Comparison of ENCODE assay signal across 8 mouse cellular contexts in genomic region chr14:20703461-20703860, GRCm38 (mm10). TPM values are rescaled to one million over a fixed set of nuclear protein-coding genes. Genes with fewer than 3 reads are reported as not detected.
A peak's percentile ranks its signal among the peaks of the same experiment; 100 is the strongest.
DNase-seq lines count a peak whose midpoint lies in the region; ATAC-seq and TF ChIP-seq lines count a peak whose summit lies in the region.
"Not testable (repeated sequence)": the region's sequence is repeated elsewhere in the genome, so short reads cannot be mapped to it uniquely, and the experiment has no call there.

No protein-coding gene starts in this region.

- H3K9ac ChIP-seq in heart, embryonic 13.5 days, result peak overlapping the region; percentile 96
- peak overlapping the region; percentile 70 for H3K9ac ChIP-seq in intestine, embryonic 14.5 days (ENCODE audit: low read length)
- peak overlapping the region; percentile 87 for H3K9ac ChIP-seq in limb, embryonic 12.5 days (replicated peaks)
- H3K9ac ChIP-seq in lung, embryonic 14.5 days, result peak overlapping the region; percentile 93
- peak overlapping the region; percentile 82 for H3K9ac ChIP-seq in midbrain, postnatal 0 days (replicated peaks; ENCODE audit: low read length, poor library complexity, severe bottlenecking)
- H3K9ac ChIP-seq in stomach, postnatal 0 days (ENCODE audit: low read length), result peak overlapping the region; percentile 86

- not testable (repeated sequence) for H3K4me1 ChIP-seq in bone marrow, adult 2 months (ENCODE audit: control insufficient read depth, insufficient read depth, low read length); lung, embryonic 14.5 days (ENCODE audit: insufficient read depth); midbrain, postnatal 0 days (ENCODE audit: insufficient read depth, low read length); stomach, postnatal 0 days (replicated peaks; ENCODE audit: control insufficient read depth, insufficient read depth)
- H3K4me1 ChIP-seq in forebrain, embryonic 10.5 days, result peaks cover 43% of the 10 kb centered on the region
- H3K4me1 ChIP-seq in heart, embryonic 13.5 days, result peaks cover 53% of the 10 kb centered on the region
- H3K4me1 ChIP-seq in intestine, embryonic 14.5 days (replicated peaks; ENCODE audit: control insufficient read depth, insufficient read depth, low read length), result peaks cover 27% of the 10 kb centered on the region
- peaks cover 29% of the 10 kb centered on the region for H3K4me1 ChIP-seq in limb, embryonic 12.5 days (replicated peaks)

- not testable (repeated sequence) for ATAC-seq in heart, embryonic 13.5 days (ENCODE audit: extremely low read depth, insufficient number of reproducible peaks, low FRiP score, low TSS enrichment); intestine, embryonic 14.5 days (replicated peaks; ENCODE audit: low FRiP score, low TSS enrichment, low read depth); limb, embryonic 12.5 days (ENCODE audit: insufficient number of reproducible peaks, insufficient read depth, low FRiP score, low TSS enrichment, low read depth); lung, embryonic 14.5 days (ENCODE audit: insufficient read depth); midbrain, postnatal 0 days (ENCODE audit: low FRiP score); stomach, postnatal 0 days (ENCODE audit: low FRiP score, low TSS enrichment)

- H3K36me3 ChIP-seq in forebrain, embryonic 10.5 days (replicated peaks), result peaks cover 37% of the 10 kb centered on the region
- peaks cover 31% of the 10 kb centered on the region for H3K36me3 ChIP-seq in heart, embryonic 13.5 days
- H3K36me3 ChIP-seq in intestine, embryonic 14.5 days (ENCODE audit: control insufficient read depth, insufficient read depth, low read length), result peaks cover 25% of the 10 kb centered on the region
- peaks cover 35% of the 10 kb centered on the region for H3K36me3 ChIP-seq in limb, embryonic 12.5 days
- H3K36me3 ChIP-seq in lung, embryonic 14.5 days (ENCODE audit: insufficient read depth), result peaks cover 25% of the 10 kb centered on the region
- H3K36me3 ChIP-seq in midbrain, postnatal 0 days (ENCODE audit: insufficient read depth, low read length); stomach, postnatal 0 days (ENCODE audit: control insufficient read depth, insufficient read depth, low read length): not testable (repeated sequence)

- TF ChIP-seq CTCF in bone marrow, adult 2 months (IDR thresholded peaks at IDR 0.05; ENCODE audit: control insufficient read depth, insufficient read depth, low read length); lung, embryonic 14.5 days (IDR thresholded peaks at IDR 0.05; ENCODE audit: low read depth); midbrain, postnatal 0 days (IDR thresholded peaks at IDR 0.05); stomach, postnatal 0 days (IDR thresholded peaks at IDR 0.05; ENCODE audit: low read depth): not testable (repeated sequence)

- not testable (repeated sequence) for TF ChIP-seq EP300 in stomach, postnatal 0 days (optimal IDR thresholded peaks at IDR 0.05)

- peak overlapping the region; percentile 91 for H3K4me3 ChIP-seq in bone marrow, adult 2 months (replicated peaks; ENCODE audit: control insufficient read depth, low read depth, low read length)
- peak overlapping the region; percentile 84 for H3K4me3 ChIP-seq in forebrain, embryonic 10.5 days
- peak overlapping the region; percentile 91 for H3K4me3 ChIP-seq in heart, embryonic 13.5 days
- H3K4me3 ChIP-seq in intestine, embryonic 14.5 days (ENCODE audit: low read depth, low read length), result peak overlapping the region; percentile 86
- peak overlapping the region; percentile 74 for H3K4me3 ChIP-seq in limb, embryonic 12.5 days (replicated peaks)
- peak overlapping the region; percentile 84 for H3K4me3 ChIP-seq in lung, embryonic 14.5 days (ENCODE audit: low read depth, low read length)
- peak overlapping the region; percentile 66 for H3K4me3 ChIP-seq in midbrain, postnatal 0 days (ENCODE audit: low read depth, low read length)
- H3K4me3 ChIP-seq in stomach, postnatal 0 days (ENCODE audit: low read depth, low read length), result peak overlapping the region; percentile 73

- peak overlapping the region; percentile 82 for H3K27ac ChIP-seq in bone marrow, adult 2 months (ENCODE audit: control insufficient read depth, insufficient read depth, low read depth, low read length, poor library complexity)
- H3K27ac ChIP-seq in forebrain, embryonic 10.5 days, result peak overlapping the region; percentile 97
- peak overlapping the region; percentile 93 for H3K27ac ChIP-seq in heart, embryonic 13.5 days (replicated peaks)
- H3K27ac ChIP-seq in intestine, embryonic 14.5 days (ENCODE audit: low read depth), result peak overlapping the region; percentile 89; the same call in 1 of the 2 replicates
- peak overlapping the region; percentile 94 for H3K27ac ChIP-seq in limb, embryonic 12.5 days
- H3K27ac ChIP-seq in lung, embryonic 14.5 days (ENCODE audit: low read depth), result peak overlapping the region; percentile 94
- H3K27ac ChIP-seq in midbrain, postnatal 0 days (ENCODE audit: low read depth, low read length), result peak overlapping the region; percentile 88
- H3K27ac ChIP-seq in stomach, postnatal 0 days (replicated peaks), result peak overlapping the region; percentile 93

- peak overlapping the region; percentile 76 for H3K4me2 ChIP-seq in heart, embryonic 13.5 days
- peak overlapping the region; percentile 81 for H3K4me2 ChIP-seq in intestine, embryonic 14.5 days (ENCODE audit: low read length)
- H3K4me2 ChIP-seq in limb, embryonic 12.5 days, result peak overlapping the region; percentile 65
- H3K4me2 ChIP-seq in lung, embryonic 14.5 days, result peak overlapping the region; percentile 74
- H3K4me2 ChIP-seq in midbrain, postnatal 0 days (ENCODE audit: low read depth, low read length, poor library complexity, severe bottlenecking), result peak overlapping the region; percentile 64
- H3K4me2 ChIP-seq in stomach, postnatal 0 days (replicated peaks; ENCODE audit: low read depth), result peak overlapping the region; percentile 60

- H3K27me3 ChIP-seq in forebrain, embryonic 10.5 days (ENCODE audit: poor library complexity, severe bottlenecking); heart, embryonic 13.5 days (replicated peaks); intestine, embryonic 14.5 days (replicated peaks; ENCODE audit: control insufficient read depth, insufficient read depth, low read length); limb, embryonic 12.5 days; lung, embryonic 14.5 days (ENCODE audit: insufficient read depth, low read length); midbrain, postnatal 0 days (ENCODE audit: insufficient read depth, low read length); stomach, postnatal 0 days (ENCODE audit: control insufficient read depth, insufficient read depth, low read length): not testable (repeated sequence)

- H3K9me3 ChIP-seq in forebrain, embryonic 10.5 days; heart, embryonic 13.5 days; intestine, embryonic 14.5 days (ENCODE audit: control insufficient read depth, low read length); limb, embryonic 12.5 days; lung, embryonic 14.5 days (ENCODE audit: low read depth, low read length); midbrain, postnatal 0 days (ENCODE audit: low read length); stomach, postnatal 0 days (ENCODE audit: control insufficient read depth, low read length): not testable (repeated sequence)

- WGBS in bone marrow, adult 2 months, result 6% methylated on average over 8 of the region's 8 CpGs
- WGBS in forebrain, embryonic 10.5 days, result 12% methylated on average over 8 of the region's 8 CpGs
- WGBS in heart, embryonic 13.5 days, result 10% methylated on average over 8 of the region's 8 CpGs
- WGBS in intestine, embryonic 14.5 days, result 9% methylated on average over 7 of the region's 8 CpGs
- 10% methylated on average over 8 of the region's 8 CpGs for WGBS in limb, embryonic 12.5 days
- WGBS in lung, embryonic 14.5 days, result 5% methylated on average over 8 of the region's 8 CpGs
- 14% methylated on average over 8 of the region's 8 CpGs for WGBS in midbrain, postnatal 0 days
- 9% methylated on average over 7 of the region's 8 CpGs for WGBS in stomach, postnatal 0 days

- TF ChIP-seq POLR2A in bone marrow, adult 2 months (IDR thresholded peaks at IDR 0.05; ENCODE audit: borderline replicate concordance, control insufficient read depth, low read depth, low read length), result not testable (repeated sequence)

- DNase-seq in forebrain, embryonic 10.5 days (ENCODE audit: extremely low spot score, low spot score); intestine, embryonic 14.5 days (ENCODE audit: low spot score); lung, embryonic 14.5 days; midbrain, postnatal 0 days (ENCODE audit: low spot score); stomach, postnatal 0 days (ENCODE audit: low spot score): not testable (repeated sequence)

RNA-seq across cellular contexts. Expression of gene Chchd1, which starts 0.7 kb away (rescaled TPM):
- 44.3 and 106 TPM in 2 replicates for polyA plus RNA-seq in bone marrow, adult 2 months (2011; ENCODE audit: insufficient read depth, insufficient read length, low replicate concordance, missing spikeins)
- polyA plus RNA-seq in forebrain, embryonic 10.5 days (2016; fragmentation: Nextera tagmentation; extraction: Ambion mirVana), result 252 and 261 TPM in 2 replicates
- polyA plus RNA-seq in heart, embryonic 13.5 days (2015; fragmentation: Nextera tagmentation; extraction: Ambion mirVana), result 199 and 200 TPM in 2 replicates
- 231 and 234 TPM in 2 replicates for polyA plus RNA-seq in intestine, embryonic 14.5 days (2014; fragmentation: Nextera tagmentation; extraction: Ambion mirVana)
- polyA plus RNA-seq in limb, embryonic 12.5 days (2016; fragmentation: Nextera tagmentation; extraction: Ambion mirVana), result 243 and 264 TPM in 2 replicates
- 224 and 227 TPM in 2 replicates for polyA plus RNA-seq in lung, embryonic 14.5 days (2014; fragmentation: Nextera tagmentation; extraction: Ambion mirVana)
- total RNA-seq in midbrain, postnatal 0 days (2014; rRNA removed), result 122 and 180 TPM in 2 replicates
- polyA plus RNA-seq in midbrain, postnatal 0 days (2015; fragmentation: Nextera tagmentation; extraction: Ambion mirVana), result 186 and 195 TPM in 2 replicates
- 145 and 159 TPM in 2 replicates for polyA plus RNA-seq in stomach, postnatal 0 days (2015; fragmentation: Nextera tagmentation; extraction: Ambion mirVana)

RNA-seq across cellular contexts. Expression of gene Zswim8, which starts 3.9 kb away (rescaled TPM):
- polyA plus RNA-seq in bone marrow, adult 2 months (2011; ENCODE audit: insufficient read depth, insufficient read length, low replicate concordance, missing spikeins), result 48.8 and 105 TPM in 2 replicates
- 28.9 and 29.0 TPM in 2 replicates for polyA plus RNA-seq in forebrain, embryonic 10.5 days (2016; fragmentation: Nextera tagmentation; extraction: Ambion mirVana)
- 23.0 and 23.4 TPM in 2 replicates for polyA plus RNA-seq in heart, embryonic 13.5 days (2015; fragmentation: Nextera tagmentation; extraction: Ambion mirVana)
- polyA plus RNA-seq in intestine, embryonic 14.5 days (2014; fragmentation: Nextera tagmentation; extraction: Ambion mirVana), result 30.3 and 35.9 TPM in 2 replicates
- polyA plus RNA-seq in limb, embryonic 12.5 days (2016; fragmentation: Nextera tagmentation; extraction: Ambion mirVana), result 37.5 and 43.6 TPM in 2 replicates
- 29.9 and 37.3 TPM in 2 replicates for polyA plus RNA-seq in lung, embryonic 14.5 days (2014; fragmentation: Nextera tagmentation; extraction: Ambion mirVana)
- total RNA-seq in midbrain, postnatal 0 days (2014; rRNA removed), result 154 and 183 TPM in 2 replicates
- polyA plus RNA-seq in midbrain, postnatal 0 days (2015; fragmentation: Nextera tagmentation; extraction: Ambion mirVana), result 35.1 and 37.8 TPM in 2 replicates
- polyA plus RNA-seq in stomach, postnatal 0 days (2015; fragmentation: Nextera tagmentation; extraction: Ambion mirVana), result 13.6 and 13.7 TPM in 2 replicates

RNA-seq across cellular contexts. Expression of gene Fut11, which starts 8.7 kb away (rescaled TPM):
- 3.6 and 5.8 TPM in 2 replicates for polyA plus RNA-seq in bone marrow, adult 2 months (2011; ENCODE audit: insufficient read depth, insufficient read length, low replicate concordance, missing spikeins)
- 15.7 and 16.0 TPM in 2 replicates for polyA plus RNA-seq in forebrain, embryonic 10.5 days (2016; fragmentation: Nextera tagmentation; extraction: Ambion mirVana)
- 15.3 and 17.4 TPM in 2 replicates for polyA plus RNA-seq in heart, embryonic 13.5 days (2015; fragmentation: Nextera tagmentation; extraction: Ambion mirVana)
- 19.6 and 20.0 TPM in 2 replicates for polyA plus RNA-seq in intestine, embryonic 14.5 days (2014; fragmentation: Nextera tagmentation; extraction: Ambion mirVana)
- polyA plus RNA-seq in limb, embryonic 12.5 days (2016; fragmentation: Nextera tagmentation; extraction: Ambion mirVana), result 24.9 and 27.2 TPM in 2 replicates
- 29.2 and 30.2 TPM in 2 replicates for polyA plus RNA-seq in lung, embryonic 14.5 days (2014; fragmentation: Nextera tagmentation; extraction: Ambion mirVana)
- 21.0 and 22.8 TPM in 2 replicates for total RNA-seq in midbrain, postnatal 0 days (2014; rRNA removed)
- polyA plus RNA-seq in midbrain, postnatal 0 days (2015; fragmentation: Nextera tagmentation; extraction: Ambion mirVana), result 23.0 and 23.7 TPM in 2 replicates
- polyA plus RNA-seq in stomach, postnatal 0 days (2015; fragmentation: Nextera tagmentation; extraction: Ambion mirVana), result 13.0 and 13.7 TPM in 2 replicates

RNA-seq across cellular contexts. Expression of gene Sec24c, which starts 29.4 kb away (rescaled TPM):
- 29.8 and 49.6 TPM in 2 replicates for polyA plus RNA-seq in bone marrow, adult 2 months (2011; ENCODE audit: insufficient read depth, insufficient read length, low replicate concordance, missing spikeins)
- polyA plus RNA-seq in forebrain, embryonic 10.5 days (2016; fragmentation: Nextera tagmentation; extraction: Ambion mirVana), result 101 and 105 TPM in 2 replicates
- polyA plus RNA-seq in heart, embryonic 13.5 days (2015; fragmentation: Nextera tagmentation; extraction: Ambion mirVana), result 68.8 and 69.5 TPM in 2 replicates
- polyA plus RNA-seq in intestine, embryonic 14.5 days (2014; fragmentation: Nextera tagmentation; extraction: Ambion mirVana), result 87.4 and 92.4 TPM in 2 replicates
- polyA plus RNA-seq in limb, embryonic 12.5 days (2016; fragmentation: Nextera tagmentation; extraction: Ambion mirVana), result 77.2 and 91.2 TPM in 2 replicates
- 96.0 and 100 TPM in 2 replicates for polyA plus RNA-seq in lung, embryonic 14.5 days (2014; fragmentation: Nextera tagmentation; extraction: Ambion mirVana)
- total RNA-seq in midbrain, postnatal 0 days (2014; rRNA removed), result 90.2 and 141 TPM in 2 replicates
- polyA plus RNA-seq in midbrain, postnatal 0 days (2015; fragmentation: Nextera tagmentation; extraction: Ambion mirVana), result 62.4 and 63.7 TPM in 2 replicates
- polyA plus RNA-seq in stomach, postnatal 0 days (2015; fragmentation: Nextera tagmentation; extraction: Ambion mirVana), result 41.4 and 42.9 TPM in 2 replicates

RNA-seq across cellular contexts. Expression of gene Ndst2, which starts 30.9 kb away (rescaled TPM):
- polyA plus RNA-seq in bone marrow, adult 2 months (2011; ENCODE audit: insufficient read depth, insufficient read length, low replicate concordance, missing spikeins), result 21.1 and 50.0 TPM in 2 replicates
- polyA plus RNA-seq in forebrain, embryonic 10.5 days (2016; fragmentation: Nextera tagmentation; extraction: Ambion mirVana), result 23.5 and 24.3 TPM in 2 replicates
- 13.8 and 14.9 TPM in 2 replicates for polyA plus RNA-seq in heart, embryonic 13.5 days (2015; fragmentation: Nextera tagmentation; extraction: Ambion mirVana)
- polyA plus RNA-seq in intestine, embryonic 14.5 days (2014; fragmentation: Nextera tagmentation; extraction: Ambion mirVana), result 29.2 and 29.6 TPM in 2 replicates
- 29.6 and 33.1 TPM in 2 replicates for polyA plus RNA-seq in limb, embryonic 12.5 days (2016; fragmentation: Nextera tagmentation; extraction: Ambion mirVana)
- 32.4 and 35.6 TPM in 2 replicates for polyA plus RNA-seq in lung, embryonic 14.5 days (2014; fragmentation: Nextera tagmentation; extraction: Ambion mirVana)
- total RNA-seq in midbrain, postnatal 0 days (2014; rRNA removed), result 20.5 and 23.2 TPM in 2 replicates
- polyA plus RNA-seq in midbrain, postnatal 0 days (2015; fragmentation: Nextera tagmentation; extraction: Ambion mirVana), result 14.0 and 14.1 TPM in 2 replicates
- 9.6 and 12.0 TPM in 2 replicates for polyA plus RNA-seq in stomach, postnatal 0 days (2015; fragmentation: Nextera tagmentation; extraction: Ambion mirVana)
